Mouse (Mus musculus): ENCODE measurements around the gene St5. TPM values are rescaled to one million over a fixed set of nuclear protein-coding genes. Genes with fewer than 3 reads are reported as not detected.
A peak's percentile ranks its signal among the peaks of the same experiment; 100 is the strongest.

The St5 gene
- polyA plus RNA-seq, 1 experiment from 2014 or later, result 18.6 TPM

DNA sequence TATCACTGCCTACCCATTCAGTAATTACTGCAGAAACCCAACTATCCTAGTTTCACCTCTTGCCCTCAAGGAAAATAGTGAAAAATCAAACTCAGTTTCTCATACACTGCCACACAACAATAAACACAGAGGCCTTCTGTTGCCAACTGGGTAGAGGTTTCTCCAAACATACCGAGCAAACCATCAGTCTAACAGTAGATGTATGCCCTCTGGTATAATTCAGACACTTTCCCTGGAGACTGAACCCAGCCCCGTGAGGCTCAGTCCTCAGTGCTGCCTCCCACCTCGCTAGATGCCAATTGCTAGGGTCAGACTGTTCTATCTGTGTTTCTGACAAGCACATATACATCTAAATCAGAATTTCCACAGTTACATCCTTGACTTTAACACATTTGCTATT is 83.1 kb downstream of the St5 start:
- no peaks in the 10 kb centered on the region for H3K27me3 ChIP-seq (ENCODE audit: control insufficient read depth, insufficient read depth, low read depth, low read length)
- H3K27ac ChIP-seq (ENCODE audit: low read length), result no peak overlapping the region
- H3K9me3 ChIP-seq (replicated peaks; ENCODE audit: control insufficient read depth, low read length, poor library complexity, severe bottlenecking), result no peaks in the 10 kb centered on the region
- WGBS, result 85% methylated on average over 3 of the region's 3 CpGs
- no peak for ATAC-seq
- no peak overlapping the region for H3K4me3 ChIP-seq (ENCODE audit: low read depth, low read length)
- H3K36me3 ChIP-seq (ENCODE audit: control insufficient read depth, insufficient read depth, low read length), result no peaks in the 10 kb centered on the region
- H3K4me1 ChIP-seq (ENCODE audit: control insufficient read depth, insufficient read depth, low read length), result peaks cover 21% of the 10 kb centered on the region
- H3K4me2 ChIP-seq (ENCODE audit: low read length), result no peak overlapping the region
- H3K9ac ChIP-seq (ENCODE audit: low read depth, low read length), result no peak overlapping the region

DNA sequence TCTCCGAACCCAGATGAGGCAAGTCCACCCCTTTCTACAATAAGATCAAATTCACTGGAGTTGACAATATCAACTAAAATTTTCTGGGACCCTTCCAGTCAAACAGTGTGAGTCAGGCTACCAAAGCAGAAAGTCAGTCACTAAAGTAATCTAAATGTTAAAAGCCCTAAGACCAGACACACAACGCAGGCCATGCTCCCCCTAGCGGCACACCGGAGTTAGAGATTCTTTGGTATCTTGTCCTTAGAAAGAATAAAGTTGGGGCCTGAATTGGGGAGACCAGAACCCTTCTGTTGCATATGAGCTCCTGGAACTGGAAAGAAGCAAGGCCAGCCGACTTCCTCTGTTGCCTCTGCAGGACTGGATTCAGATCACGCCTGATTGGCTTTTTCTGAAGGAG is 84.7 kb downstream of the St5 start:
- Histone ChIP-seq H3K27me3 (ENCODE audit: control insufficient read depth, insufficient read depth, low read depth, low read length) (no peaks in the 10 kb centered on the region), H3K4me3 (ENCODE audit: low read depth, low read length) (no peak overlapping the region), H3K4me2 (ENCODE audit: low read length) (no peak overlapping the region), H3K4me1 (ENCODE audit: control insufficient read depth, insufficient read depth, low read length) (peaks cover 25% of the 10 kb centered on the region), H3K9me3 (replicated peaks; ENCODE audit: control insufficient read depth, low read length, poor library complexity, severe bottlenecking) (no peaks in the 10 kb centered on the region), H3K36me3 (ENCODE audit: control insufficient read depth, insufficient read depth, low read length) (no peaks in the 10 kb centered on the region), H3K9ac (ENCODE audit: low read depth, low read length) (no peak overlapping the region), H3K27ac (ENCODE audit: low read length) (no peak overlapping the region)
- no peak for ATAC-seq
- 17% methylated on average over 6 of the region's 6 CpGs for WGBS

GRCm38 (mm10) chr7:109617838-109618237 is 85.6 kb downstream of the St5 start:
- H3K36me3 ChIP-seq (ENCODE audit: control insufficient read depth, insufficient read depth, low read length), result no peaks in the 10 kb centered on the region
- peaks cover 25% of the 10 kb centered on the region for H3K4me1 ChIP-seq (ENCODE audit: control insufficient read depth, insufficient read depth, low read length)
- no peaks in the 10 kb centered on the region for H3K27me3 ChIP-seq (ENCODE audit: control insufficient read depth, insufficient read depth, low read depth, low read length)
- no peak overlapping the region for H3K9ac ChIP-seq (ENCODE audit: low read depth, low read length)
- H3K4me2 ChIP-seq (ENCODE audit: low read length), result no peak overlapping the region
- no peak for ATAC-seq
- H3K9me3 ChIP-seq (replicated peaks; ENCODE audit: control insufficient read depth, low read length, poor library complexity, severe bottlenecking), result no peaks in the 10 kb centered on the region
- no peak overlapping the region for H3K27ac ChIP-seq (ENCODE audit: low read length)
- no peak overlapping the region for H3K4me3 ChIP-seq (ENCODE audit: low read depth, low read length)
- WGBS, result 69% methylated on average over 3 of the region's 3 CpGs

DNA sequence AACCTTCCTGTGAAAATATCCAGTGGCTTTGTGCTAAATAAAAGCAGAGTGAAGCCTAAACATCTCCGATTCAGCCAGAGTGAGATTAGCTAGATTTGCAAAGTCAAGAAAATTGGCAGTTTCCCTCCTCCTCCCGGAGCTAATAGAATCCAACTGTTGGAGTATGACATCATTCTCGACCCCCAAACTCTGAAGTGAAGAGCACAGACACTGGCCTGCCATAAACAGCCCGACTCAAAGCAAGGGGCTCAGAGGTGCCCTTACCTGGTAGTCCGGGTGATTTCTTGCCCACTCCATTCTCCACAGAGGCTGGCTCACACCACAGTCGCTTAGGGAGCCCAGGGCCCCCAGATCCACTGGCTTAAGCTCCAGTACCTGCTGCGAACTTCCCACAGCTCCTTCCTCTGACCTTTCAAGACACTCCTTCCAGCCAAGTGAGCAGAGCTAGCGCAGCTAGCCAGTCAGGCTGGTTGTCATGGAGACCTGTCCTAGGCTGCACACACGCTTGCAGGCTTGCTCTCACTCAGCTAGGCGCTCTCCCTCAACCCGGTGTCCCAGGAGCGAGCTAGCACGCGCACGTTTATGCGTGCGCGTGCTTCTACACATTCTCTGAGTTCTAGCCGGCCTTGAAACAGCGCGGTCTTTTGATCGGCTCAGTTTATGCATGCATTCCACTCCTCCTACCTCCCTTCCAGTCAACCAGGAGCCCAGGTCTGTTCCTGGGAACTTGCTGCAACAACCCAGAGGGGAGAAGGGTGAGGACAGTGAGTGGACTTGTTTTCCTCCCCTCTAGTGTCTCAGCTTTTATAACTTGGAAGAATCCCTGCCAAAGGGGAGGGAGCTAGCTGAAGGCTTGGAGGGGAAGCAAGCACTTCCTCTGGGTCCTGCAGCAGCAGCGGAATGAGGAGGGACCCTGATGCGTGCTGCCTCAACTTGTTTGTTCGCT is 87.1 kb downstream of the St5 start:
- 2% methylated on average over 25 of the region's 25 CpGs for WGBS
- H3K36me3 ChIP-seq (ENCODE audit: control insufficient read depth, insufficient read depth, low read length), result no peaks in the 10 kb centered on the region
- H3K4me1 ChIP-seq (ENCODE audit: control insufficient read depth, insufficient read depth, low read length), result peaks cover 33% of the 10 kb centered on the region
- H3K9ac ChIP-seq (ENCODE audit: low read depth, low read length), result peak overlapping the region; percentile 54
- peak overlapping the region; percentile 82 for H3K4me2 ChIP-seq (ENCODE audit: low read length)
- H3K27me3 ChIP-seq (ENCODE audit: control insufficient read depth, insufficient read depth, low read depth, low read length), result no peaks in the 10 kb centered on the region
- H3K4me3 ChIP-seq (ENCODE audit: low read depth, low read length), result peak overlapping the region; percentile 38
- H3K9me3 ChIP-seq (replicated peaks; ENCODE audit: control insufficient read depth, low read length, poor library complexity, severe bottlenecking), result no peaks in the 10 kb centered on the region
- peak overlapping the region; percentile 73 for H3K27ac ChIP-seq (ENCODE audit: low read length)
- peak; percentile 98 for ATAC-seq

DNA sequence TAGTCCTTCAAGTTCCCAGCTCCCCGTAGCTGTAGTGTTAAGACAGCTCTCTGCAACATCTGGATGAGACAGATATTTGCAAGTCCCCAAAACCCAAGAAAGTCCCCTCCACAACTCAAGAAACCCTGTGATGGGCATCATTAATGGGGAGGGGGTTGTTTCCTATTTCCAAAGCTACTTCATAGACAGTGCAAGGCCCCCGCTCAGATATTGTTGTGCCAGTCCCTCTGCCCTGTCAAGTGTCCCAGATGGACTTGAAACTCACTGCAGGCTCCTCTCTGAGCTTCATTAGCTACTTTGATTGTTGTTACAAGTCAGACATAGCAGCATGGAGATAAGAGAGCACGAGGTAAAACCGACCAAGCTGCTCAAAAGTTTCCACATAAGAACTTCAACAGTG is 87.8 kb downstream of the St5 start:
- no peak overlapping the region for H3K9ac ChIP-seq (ENCODE audit: low read depth, low read length)
- WGBS, result 21% methylated on average over 4 of the region's 4 CpGs
- H3K9me3 ChIP-seq (replicated peaks; ENCODE audit: control insufficient read depth, low read length, poor library complexity, severe bottlenecking), result no peaks in the 10 kb centered on the region
- peak overlapping the region; percentile 38 for H3K4me3 ChIP-seq (ENCODE audit: low read depth, low read length)
- no peaks in the 10 kb centered on the region for H3K36me3 ChIP-seq (ENCODE audit: control insufficient read depth, insufficient read depth, low read length)
- H3K4me1 ChIP-seq (ENCODE audit: control insufficient read depth, insufficient read depth, low read length), result peaks cover 33% of the 10 kb centered on the region
- H3K27ac ChIP-seq (ENCODE audit: low read length), result peak overlapping the region; percentile 73
- H3K27me3 ChIP-seq (ENCODE audit: control insufficient read depth, insufficient read depth, low read depth, low read length), result no peaks in the 10 kb centered on the region
- H3K4me2 ChIP-seq (ENCODE audit: low read length), result peak overlapping the region; percentile 82
- no peak for ATAC-seq

DNA sequence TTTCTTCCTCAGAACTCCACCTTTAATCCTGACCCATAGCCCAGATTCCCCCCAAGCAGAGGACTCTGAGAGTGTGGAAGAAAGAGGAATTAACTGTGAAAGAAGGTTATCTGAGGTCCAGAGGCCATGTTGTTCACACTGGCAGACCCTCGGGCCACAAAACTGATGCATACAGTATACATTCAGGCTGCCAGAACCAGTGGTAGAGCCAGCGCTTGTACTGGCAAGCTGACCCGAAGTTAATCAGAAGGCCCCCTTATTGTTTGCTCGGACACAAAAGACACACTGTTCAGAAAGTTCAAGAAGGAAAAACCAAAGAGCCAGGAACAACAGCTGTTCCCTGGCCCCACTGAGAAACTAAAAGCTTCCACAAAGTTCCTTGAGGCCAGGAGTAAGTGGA is 88.5 kb downstream of the St5 start:
- 9% methylated on average over 4 of the region's 4 CpGs for WGBS
- Histone ChIP-seq H3K4me2 (ENCODE audit: low read length) (peak overlapping the region; percentile 82), H3K4me1 (ENCODE audit: control insufficient read depth, insufficient read depth, low read length) (peaks cover 33% of the 10 kb centered on the region), H3K27me3 (ENCODE audit: control insufficient read depth, insufficient read depth, low read depth, low read length) (no peaks in the 10 kb centered on the region), H3K4me3 (ENCODE audit: low read depth, low read length) (peak overlapping the region; percentile 2; the same call in 1 of the 2 replicates), H3K9me3 (replicated peaks; ENCODE audit: control insufficient read depth, low read length, poor library complexity, severe bottlenecking) (no peaks in the 10 kb centered on the region), H3K27ac (ENCODE audit: low read length) (no peak overlapping the region), H3K9ac (ENCODE audit: low read depth, low read length) (no peak overlapping the region), H3K36me3 (ENCODE audit: control insufficient read depth, insufficient read depth, low read length) (no peaks in the 10 kb centered on the region)
- ATAC-seq, result no peak

- Histone ChIP-seq H3K4me2 (ENCODE audit: low read length) (no peak overlapping the region), H3K9ac (ENCODE audit: low read depth, low read length) (no peak overlapping the region), H3K36me3 (ENCODE audit: control insufficient read depth, insufficient read depth, low read length) (no peaks in the 10 kb centered on the region), H3K27me3 (ENCODE audit: control insufficient read depth, insufficient read depth, low read depth, low read length) (no peaks in the 10 kb centered on the region), H3K27ac (ENCODE audit: low read length) (no peak overlapping the region), H3K4me3 (ENCODE audit: low read depth, low read length) (no peak overlapping the region), H3K9me3 (replicated peaks; ENCODE audit: control insufficient read depth, low read length, poor library complexity, severe bottlenecking) (no peaks in the 10 kb centered on the region), H3K4me1 (ENCODE audit: control insufficient read depth, insufficient read depth, low read length) (peaks cover 33% of the 10 kb centered on the region)
- 71% methylated on average over 5 of the region's 5 CpGs for WGBS
- ATAC-seq, result no peak
Observed at GRCm38 (mm10) chr7:109613531-109614021, 89.8 kb downstream of the St5 start.

- ATAC-seq, result no peak
- peaks cover 33% of the 10 kb centered on the region for H3K4me1 ChIP-seq (ENCODE audit: control insufficient read depth, insufficient read depth, low read length)
- H3K4me2 ChIP-seq (ENCODE audit: low read length), result no peak overlapping the region
- WGBS, result 71% methylated on average over 2 of the region's 3 CpGs
- H3K9me3 ChIP-seq (replicated peaks; ENCODE audit: control insufficient read depth, low read length, poor library complexity, severe bottlenecking), result no peaks in the 10 kb centered on the region
- H3K27ac ChIP-seq (ENCODE audit: low read length), result peak overlapping the region; percentile 51
- no peak overlapping the region for H3K9ac ChIP-seq (ENCODE audit: low read depth, low read length)
- H3K4me3 ChIP-seq (ENCODE audit: low read depth, low read length), result no peak overlapping the region
- no peaks in the 10 kb centered on the region for H3K36me3 ChIP-seq (ENCODE audit: control insufficient read depth, insufficient read depth, low read length)
- H3K27me3 ChIP-seq (ENCODE audit: control insufficient read depth, insufficient read depth, low read depth, low read length), result no peaks in the 10 kb centered on the region
Observed at GRCm38 (mm10) chr7:109613051-109613450, 90.4 kb downstream of the St5 start.

GRCm38 (mm10) chr7:109612531-109612930 is 90.9 kb downstream of the St5 start:
- no peak for ATAC-seq
- no peak overlapping the region for H3K4me2 ChIP-seq (ENCODE audit: low read length)
- no peak overlapping the region for H3K9ac ChIP-seq (ENCODE audit: low read depth, low read length)
- H3K36me3 ChIP-seq (ENCODE audit: control insufficient read depth, insufficient read depth, low read length), result no peaks in the 10 kb centered on the region
- no peak overlapping the region for H3K4me3 ChIP-seq (ENCODE audit: low read depth, low read length)
- H3K27ac ChIP-seq (ENCODE audit: low read length), result peak overlapping the region; percentile 51
- H3K9me3 ChIP-seq (replicated peaks; ENCODE audit: control insufficient read depth, low read length, poor library complexity, severe bottlenecking), result no peaks in the 10 kb centered on the region
- H3K27me3 ChIP-seq (ENCODE audit: control insufficient read depth, insufficient read depth, low read depth, low read length), result no peaks in the 10 kb centered on the region
- H3K4me1 ChIP-seq (ENCODE audit: control insufficient read depth, insufficient read depth, low read length), result peaks cover 33% of the 10 kb centered on the region
- 35% methylated on average over 2 of the region's 2 CpGs for WGBS

Measured in midbrain, embryonic 16.5 days (tissue).